Mouse (Mus musculus) hindbrain, embryonic 11.5 days (tissue): ENCODE measurements at regions not wholly inside any gene's neighbourhood (a gene's known extent, or its start where the extent isn't known, plus 50 kb on each side); places are given as distances from the start of the nearest gene placed in this dataset.

ENCODE experiments used
- ATAC-seq: fragments of 200-750 bp; cut with Nextera tagmentation; 2 replicates; pipeline ENCODE4 v1.8.0; 2017; ENCODE audit warnings: mild to moderate bottlenecking, moderate TSS enrichment, moderate library complexity; ENCODE audit not compliant: low FRiP score
- DNase-seq: peaks from one replicate; pipeline ENCODE4 v3.0.0-alpha.2; 2015; ENCODE audit warnings: low spot score
- H3K27ac ChIP-seq: fragments of 300-500 bp; sonication (generic); 2 replicates; pipeline ENCODE4 v1.5.1; 2014; ENCODE audit warnings: mild to moderate bottlenecking, low read depth, low read length
- H3K27me3 ChIP-seq: fragments of 300-500 bp; sonication (generic); 2 replicates; pipeline ENCODE4 v1.6.1; 2014; ENCODE audit warnings: mild to moderate bottlenecking, low read length, moderate library complexity, mixed read lengths; ENCODE audit not compliant: control insufficient read depth, insufficient read depth
- H3K36me3 ChIP-seq: fragments of 300-500 bp; sonication (generic); 2 replicates; pipeline ENCODE4 v1.6.1; 2014; ENCODE audit warnings: mild to moderate bottlenecking, low read length, moderate library complexity, mixed read lengths; ENCODE audit not compliant: control insufficient read depth, insufficient read depth
- H3K4me1 ChIP-seq: fragments of 300-500 bp; sonication (generic); replicated peaks from 2 replicates; pipeline ENCODE4 v1.6.1; 2014; ENCODE audit warnings: low read length, mixed read lengths; ENCODE audit not compliant: control insufficient read depth, insufficient read depth
- H3K4me2 ChIP-seq: fragments of 300-500 bp; sonication (generic); replicated peaks from 2 replicates; pipeline ENCODE4 v1.6.1; 2014; ENCODE audit warnings: mild to moderate bottlenecking, low read depth, low read length
- H3K4me3 ChIP-seq: fragments of 300-500 bp; sonication (generic); 2 replicates; pipeline ENCODE4 v1.5.1; 2014; ENCODE audit warnings: low read depth, low read length
- H3K9ac ChIP-seq: fragments of 300-500 bp; sonication (generic); 2 replicates; pipeline ENCODE4 v1.6.1; 2014; ENCODE audit warnings: low read depth, low read length
- H3K9me3 ChIP-seq: fragments of 300-500 bp; sonication (generic); 2 replicates; pipeline ENCODE4 v1.6.1; 2016; ENCODE audit warnings: low read length; ENCODE audit not compliant: control insufficient read depth
- WGBS: fragments of 180-500 bp; shearing (Covaris S2); extraction: QIAGEN DNeasy Blood & Tissue Kit; methylation state at CpG from one replicate; pipeline ENCODE4 v1.1.7; 2014; 5-methylcytosine and 5-hydroxymethylcytosine counted together

DNA sequence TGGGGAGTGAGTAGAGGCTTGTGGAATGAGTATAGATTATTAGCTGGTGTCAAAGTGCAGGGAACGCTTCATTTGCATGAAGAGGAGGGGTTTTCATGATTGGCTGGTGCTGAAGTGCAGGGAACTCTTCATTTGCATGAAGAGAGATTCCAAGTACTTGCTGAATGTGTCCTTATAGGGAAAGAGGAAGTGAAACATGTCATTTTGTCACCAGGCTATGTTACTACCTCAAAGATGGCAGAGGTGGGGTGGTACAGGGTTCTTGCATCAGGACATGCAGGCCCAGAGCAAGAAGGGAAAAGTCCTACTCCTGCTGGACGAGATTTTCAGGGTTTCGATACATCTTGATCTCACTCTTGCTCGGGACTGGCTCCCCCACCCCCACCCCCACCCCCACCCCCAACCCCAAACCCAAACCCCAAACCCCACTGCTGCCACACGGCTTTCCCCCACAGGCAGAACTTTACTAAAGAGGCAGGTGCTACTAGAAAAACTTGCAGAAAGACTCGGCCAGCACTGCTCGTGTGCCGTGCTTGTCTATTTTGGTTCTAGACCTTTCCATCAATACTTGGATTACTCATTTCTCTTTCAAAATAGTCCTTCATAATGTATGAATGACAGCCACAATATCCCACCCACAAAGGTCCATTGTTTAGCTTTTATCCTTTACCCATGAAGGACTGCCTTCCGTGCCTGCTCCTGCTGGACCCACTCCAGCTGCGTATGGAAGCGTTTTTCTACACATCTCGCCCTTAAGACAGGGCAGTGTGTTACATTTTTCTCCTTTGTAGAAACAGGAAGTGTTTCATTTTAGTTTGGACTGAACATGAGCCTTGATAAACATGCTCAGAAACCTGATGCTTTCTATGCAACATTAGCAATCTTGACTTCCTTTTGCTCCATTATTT is 223.0 kb upstream of the N6amt1 start:
- H3K4me1 ChIP-seq = no peaks in the 10 kb centered on the region
- no peak overlapping the region for H3K9ac ChIP-seq
- ATAC-seq (no peak), DNase-seq (no peak)
- H3K27me3 ChIP-seq = no peaks in the 10 kb centered on the region
- WGBS = 77% methylated on average over 12 of the region's 12 CpGs
- H3K36me3 ChIP-seq = no peaks in the 10 kb centered on the region
- no peaks in the 10 kb centered on the region for H3K9me3 ChIP-seq
- no peak overlapping the region for H3K27ac ChIP-seq
- no peak overlapping the region for H3K4me3 ChIP-seq
- H3K4me2 ChIP-seq = no peak overlapping the region

DNA sequence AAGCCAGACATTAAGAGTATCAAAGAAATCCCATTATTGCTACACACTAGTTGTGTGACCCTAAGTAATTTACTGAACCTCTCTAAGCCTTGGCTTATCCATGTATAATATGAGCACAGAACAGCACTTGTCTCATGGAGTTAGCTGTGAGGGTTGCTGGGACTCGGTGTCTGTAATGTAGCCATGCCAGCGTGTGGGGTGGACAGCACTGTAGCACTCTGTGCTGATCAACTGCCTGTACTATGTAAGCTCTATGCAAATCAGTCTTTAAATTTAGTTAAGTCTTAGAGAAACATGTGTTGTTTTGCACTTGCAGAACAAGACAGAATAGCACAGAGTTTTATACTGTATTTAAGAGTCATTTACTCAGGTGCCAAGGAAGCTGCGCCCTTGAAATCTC is 225.0 kb upstream of the N6amt1 start:
- no peak overlapping the region for H3K4me2 ChIP-seq
- H3K36me3 ChIP-seq = no peaks in the 10 kb centered on the region

DNA sequence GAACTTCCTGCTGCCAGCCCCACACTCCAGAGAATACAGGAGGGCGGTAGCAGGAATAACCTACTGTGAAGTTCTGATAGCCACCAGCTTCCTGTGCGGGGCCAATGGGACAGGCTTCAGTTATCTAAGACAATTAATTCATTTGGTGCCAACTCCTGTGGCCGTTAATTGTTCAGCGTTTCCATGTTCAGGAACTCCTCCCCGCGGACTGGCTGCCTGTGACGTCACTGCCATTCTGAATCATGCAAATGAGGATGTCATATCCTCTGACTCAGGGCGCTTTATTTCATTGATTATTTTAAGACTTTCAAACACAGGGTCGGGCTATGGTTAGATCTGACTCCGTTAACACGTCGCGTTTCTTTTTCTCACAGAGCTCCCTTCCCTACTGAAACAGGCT is 225.8 kb upstream of the N6amt1 start:
- peak; percentile 6 for DNase-seq
- H3K36me3 ChIP-seq = no peaks in the 10 kb centered on the region
- ATAC-seq = no peak; the same call in 1 of the 2 replicates
- H3K27ac ChIP-seq = no peak overlapping the region
- no peaks in the 10 kb centered on the region for H3K9me3 ChIP-seq
- H3K4me3 ChIP-seq = no peak overlapping the region
- H3K27me3 ChIP-seq = no peaks in the 10 kb centered on the region
- H3K4me1 ChIP-seq = no peaks in the 10 kb centered on the region
- 77% methylated on average over 13 of the region's 13 CpGs for WGBS
- H3K4me2 ChIP-seq = no peak overlapping the region
- H3K9ac ChIP-seq = no peak overlapping the region

More for the DNA sequence above, 225.0 kb upstream of the N6amt1 start:
- H3K9me3 ChIP-seq = no peaks in the 10 kb centered on the region
- H3K9ac ChIP-seq = no peak overlapping the region
- no peak overlapping the region for H3K4me3 ChIP-seq
- H3K4me1 ChIP-seq = no peaks in the 10 kb centered on the region
- DNase-seq (no peak), ATAC-seq (no peak)
- no peak overlapping the region for H3K27ac ChIP-seq
- 98% methylated on average over 3 of the region's 3 CpGs for WGBS
- no peaks in the 10 kb centered on the region for H3K27me3 ChIP-seq

DNA sequence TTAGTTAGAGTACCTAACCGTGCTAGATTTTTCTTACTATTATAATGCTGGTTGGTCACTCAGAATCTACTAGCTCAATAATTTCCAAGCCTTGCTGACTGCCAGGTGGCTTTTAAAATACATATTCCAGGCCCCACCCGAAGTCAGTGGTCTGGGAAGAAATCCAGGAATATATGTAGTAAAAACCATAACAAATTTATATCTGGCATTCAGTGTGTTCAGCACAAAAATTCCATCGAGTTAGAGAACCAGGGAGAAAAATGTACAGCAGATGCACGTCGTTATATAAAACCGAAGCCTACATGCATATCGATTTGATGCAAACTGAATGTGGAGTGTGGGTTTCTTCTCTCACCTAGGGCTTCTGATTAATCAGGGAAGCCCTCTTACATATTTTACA is 229.5 kb upstream of the N6amt1 start:
- H3K36me3 ChIP-seq = no peaks in the 10 kb centered on the region
- no peaks in the 10 kb centered on the region for H3K9me3 ChIP-seq
- no peak overlapping the region for H3K4me2 ChIP-seq
- no peak for ATAC-seq
- no peak overlapping the region for H3K9ac ChIP-seq
- no peaks in the 10 kb centered on the region for H3K4me1 ChIP-seq
- no peak overlapping the region for H3K4me3 ChIP-seq
- no peaks in the 10 kb centered on the region for H3K27me3 ChIP-seq
- whole genome bisulfite sequencing = 89% methylated on average over 7 of the region's 7 CpGs
- H3K27ac ChIP-seq = no peak overlapping the region
- no peak for DNase-seq

DNA sequence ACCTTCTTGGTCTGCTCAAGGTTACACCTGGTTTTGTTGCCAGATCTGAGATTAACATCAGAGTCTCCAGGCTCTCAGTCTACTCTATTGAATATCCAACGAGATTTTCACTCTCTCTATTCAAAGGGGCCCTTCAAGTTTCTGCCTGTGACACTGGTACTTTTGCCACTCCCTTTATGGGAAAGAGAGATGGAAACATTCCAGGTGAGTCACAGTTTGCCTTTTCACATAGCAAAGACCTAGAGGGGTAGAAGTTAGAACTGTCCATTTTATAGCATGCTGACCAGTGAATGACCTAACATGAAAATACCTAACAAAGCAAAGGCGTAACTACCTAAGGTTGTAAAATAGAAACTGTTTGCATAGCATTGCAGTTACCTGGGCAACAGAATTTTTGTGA is 250.4 kb upstream of the N6amt1 start:
- DNase-seq = no peak
- 87% methylated on average over 2 of the region's 2 CpGs for WGBS
- Histone ChIP-seq H3K36me3 (no peaks in the 10 kb centered on the region), H3K4me3 (no peak overlapping the region), H3K27me3 (no peaks in the 10 kb centered on the region), H3K9ac (no peak overlapping the region), H3K27ac (no peak overlapping the region), H3K9me3 (no peaks in the 10 kb centered on the region), H3K4me2 (no peak overlapping the region), H3K4me1 (no peaks in the 10 kb centered on the region)
- ATAC-seq = no peak

DNA sequence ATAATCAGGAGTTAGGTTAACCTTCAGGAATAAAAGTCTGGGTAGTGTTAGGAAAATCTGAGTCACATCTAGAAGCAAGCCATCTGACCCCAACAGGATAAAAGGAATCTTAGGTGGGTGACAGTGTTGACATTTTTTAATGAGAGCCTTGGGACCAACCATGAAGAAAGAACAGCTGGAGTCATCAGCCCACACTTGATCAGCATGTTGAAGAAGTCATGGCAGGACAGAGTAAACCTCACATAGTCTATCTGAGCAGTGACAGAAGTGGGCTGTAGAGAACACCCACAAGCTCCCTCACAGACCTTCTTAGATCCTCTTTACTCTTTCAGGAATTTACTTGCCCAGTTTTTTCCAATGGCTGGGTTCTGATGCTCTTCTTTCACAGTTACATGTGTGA is 251.9 kb upstream of the N6amt1 start:
- Histone ChIP-seq H3K9ac (no peak overlapping the region), H3K4me2 (no peak overlapping the region), H3K36me3 (no peaks in the 10 kb centered on the region), H3K4me1 (no peaks in the 10 kb centered on the region), H3K4me3 (no peak overlapping the region), H3K27me3 (no peaks in the 10 kb centered on the region), H3K27ac (no peak overlapping the region), H3K9me3 (no peaks in the 10 kb centered on the region)
- DNase-seq (no peak), ATAC-seq (no peak)

DNA sequence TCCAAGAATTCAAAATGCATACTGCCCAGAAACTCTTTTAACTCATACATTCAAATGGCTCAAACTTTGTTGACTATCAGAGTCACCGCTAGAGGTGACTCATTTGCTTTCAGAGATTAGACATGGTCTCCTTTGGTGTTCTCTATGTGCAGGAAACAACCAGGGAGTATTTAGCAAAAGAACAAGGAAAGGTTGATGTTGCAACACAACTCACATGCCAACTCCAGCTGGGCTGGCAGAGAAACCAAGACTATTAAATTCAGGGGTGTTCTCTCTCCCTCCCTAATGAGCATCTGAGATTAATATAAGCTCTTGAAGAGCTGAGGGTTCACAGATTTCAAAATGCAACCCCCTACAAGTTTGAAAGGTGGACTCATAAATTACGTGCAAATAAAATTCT is 262.0 kb upstream of the N6amt1 start:
- Histone ChIP-seq H3K36me3 (no peaks in the 10 kb centered on the region), H3K27ac (no peak overlapping the region), H3K4me3 (no peak overlapping the region), H3K9ac (no peak overlapping the region), H3K4me1 (no peaks in the 10 kb centered on the region), H3K27me3 (no peaks in the 10 kb centered on the region), H3K4me2 (no peak overlapping the region), H3K9me3 (no peaks in the 10 kb centered on the region)
- no peak for ATAC-seq
- WGBS = 91% methylated on average over 2 of the region's 2 CpGs
- no peak for DNase-seq

DNA sequence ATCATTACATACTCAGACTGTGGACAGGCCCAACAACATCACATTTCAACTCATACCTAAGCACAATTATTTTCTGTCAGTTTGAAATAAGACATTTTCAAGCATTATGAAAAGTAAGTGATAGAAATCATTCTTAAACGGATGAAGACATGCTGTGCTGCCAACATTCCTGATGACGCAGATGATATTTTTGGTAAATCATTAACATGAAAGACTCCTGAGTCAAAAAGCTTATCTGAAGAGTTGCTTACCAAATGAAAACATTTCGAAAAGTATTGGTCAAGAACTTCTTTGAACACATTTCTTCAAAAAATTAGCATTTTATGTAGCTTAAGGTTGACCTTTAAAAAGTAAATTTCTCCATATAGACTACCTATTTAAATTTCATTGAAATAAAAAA is 264.7 kb upstream of the N6amt1 start:
- Histone ChIP-seq H3K27ac (no peak overlapping the region), H3K4me3 (no peak overlapping the region), H3K36me3 (no peaks in the 10 kb centered on the region), H3K27me3 (no peaks in the 10 kb centered on the region), H3K9ac (no peak overlapping the region), H3K4me2 (no peak overlapping the region), H3K9me3 (no peaks in the 10 kb centered on the region), H3K4me1 (no peaks in the 10 kb centered on the region)
- DNase-seq (no peak), ATAC-seq (no peak)
- WGBS = 78% methylated on average over 3 of the region's 3 CpGs

DNA sequence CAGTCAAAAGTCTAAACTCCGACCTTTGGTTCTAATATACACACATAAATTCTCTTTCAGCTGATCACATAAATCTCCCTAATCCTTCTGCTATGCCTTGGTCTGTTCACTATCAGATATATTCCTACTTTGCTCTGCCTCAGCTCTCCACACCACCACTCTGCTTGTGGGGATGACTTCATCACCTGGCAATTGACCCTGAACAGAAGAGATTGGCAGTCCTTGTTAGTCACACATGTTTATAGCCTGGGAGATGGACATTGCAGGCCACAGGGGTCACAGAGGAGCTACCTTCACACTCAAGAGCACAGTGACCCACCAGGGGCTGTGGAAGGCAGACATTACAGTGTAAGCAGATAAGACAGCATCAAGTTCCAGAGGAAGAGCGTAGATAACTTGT is 270.5 kb upstream of the N6amt1 start:
- H3K27me3 ChIP-seq = no peaks in the 10 kb centered on the region
- no peaks in the 10 kb centered on the region for H3K36me3 ChIP-seq
- H3K4me2 ChIP-seq = no peak overlapping the region
- no peaks in the 10 kb centered on the region for H3K4me1 ChIP-seq
- no peak for ATAC-seq
- H3K27ac ChIP-seq = no peak overlapping the region
- no peak overlapping the region for H3K9ac ChIP-seq
- no peak for DNase-seq
- H3K4me3 ChIP-seq = no peak overlapping the region
- no peaks in the 10 kb centered on the region for H3K9me3 ChIP-seq
- 68% methylated on average over 2 of the region's 2 CpGs for WGBS
